Mouse (Mus musculus): ENCODE data around the gene Slc12a7. TPM values are rescaled to one million over a fixed set of nuclear protein-coding genes. Genes with fewer than 3 reads are reported as not detected.

Slc12a7 gene
- polyA plus RNA-seq, 1 experiment from 2014 or later = 14.7 TPM

DNA sequence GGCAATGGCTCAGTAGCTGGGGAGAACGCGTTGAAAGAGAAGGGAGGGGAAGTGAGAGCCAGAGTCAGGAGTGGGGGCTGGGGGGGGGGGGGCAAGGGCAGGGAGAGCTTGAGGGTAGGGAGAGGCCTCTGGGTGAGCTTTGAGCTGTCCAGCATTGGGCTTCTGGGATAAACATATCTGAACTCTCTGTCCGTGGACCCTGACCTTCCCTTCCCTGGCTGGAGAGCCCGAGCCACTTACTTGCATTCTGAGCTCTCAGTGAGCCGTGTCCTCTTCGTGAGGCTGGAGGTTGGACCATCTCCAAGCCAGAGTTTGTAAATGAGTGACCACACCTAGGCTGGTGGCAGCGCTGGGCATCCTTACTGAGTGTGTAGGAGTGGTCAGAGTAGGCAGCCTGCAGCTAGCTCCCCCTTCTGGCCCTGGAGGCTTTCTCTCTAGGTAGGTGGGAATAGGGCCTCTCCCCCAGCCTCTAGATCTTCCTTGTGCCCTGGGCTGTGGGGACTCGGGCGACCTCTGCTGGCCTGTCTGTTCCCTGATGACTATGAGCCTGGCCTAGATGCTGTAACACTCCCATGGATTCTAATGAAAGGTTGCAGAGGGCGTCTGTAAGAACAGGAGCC, 40.5 kb upstream of the Slc12a7 start:
- 14% methylated on average over 10 of the region's 10 CpGs for WGBS
- no peak overlapping the region for H3K4me2 ChIP-seq (ENCODE audit: low read length)

DNA sequence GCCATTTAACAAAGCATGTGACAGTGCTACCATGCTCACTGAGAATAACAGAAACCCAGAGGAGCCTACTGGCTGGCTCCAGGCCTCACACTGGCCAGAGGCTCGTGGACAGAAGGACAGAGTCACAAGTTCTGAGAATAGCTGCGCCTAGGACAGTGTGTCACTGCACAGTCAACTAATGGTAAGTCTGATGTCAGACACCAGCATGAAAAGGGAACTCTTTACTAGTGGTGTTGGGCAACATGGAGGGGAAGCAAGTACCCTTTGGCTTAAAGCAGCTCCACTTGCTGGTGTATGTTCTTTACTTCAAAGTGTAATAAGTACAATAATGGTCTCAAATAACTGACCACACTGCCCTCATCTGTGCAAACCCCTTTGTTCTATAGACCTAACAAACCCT, 39.6 kb upstream of the Slc12a7 start:
- no peaks in the 10 kb centered on the region for H3K36me3 ChIP-seq (ENCODE audit: insufficient read depth, low read length)
- H3K4me2 ChIP-seq (ENCODE audit: low read length) = no peak overlapping the region
- no peak for TF ChIP-seq CTCF (IDR thresholded peaks at IDR 0.05; ENCODE audit: low read depth)
- H3K4me1 ChIP-seq (replicated peaks; ENCODE audit: insufficient read depth, low read length) = 0 out of 2 replicates have a peak, but pooled peaks cover 5% of the 10 kb centered on the region
- 73% methylated on average over 2 of the region's 2 CpGs for WGBS
- H3K27ac ChIP-seq = no peak overlapping the region
- H3K9me3 ChIP-seq (replicated peaks; ENCODE audit: low read length) = no peaks in the 10 kb centered on the region
- H3K9ac ChIP-seq (ENCODE audit: low read depth, low read length) = no peak overlapping the region
- ATAC-seq (replicated peaks; ENCODE audit: low FRiP score, low read depth) = no peak
- H3K27me3 ChIP-seq (ENCODE audit: insufficient read depth, low read length) = no peaks in the 10 kb centered on the region
- no peak for DNase-seq (ENCODE audit: low spot score)
- H3K4me3 ChIP-seq (replicated peaks; ENCODE audit: low read depth, low read length) = no peak overlapping the region

More for the DNA sequence above, 40.5 kb upstream of the Slc12a7 start:
- Histone ChIP-seq H3K9me3 (replicated peaks; ENCODE audit: low read length) (no peaks in the 10 kb centered on the region), H3K27ac (peak overlapping the region; percentile 77), H3K27me3 (ENCODE audit: insufficient read depth, low read length) (no peaks in the 10 kb centered on the region), H3K9ac (ENCODE audit: low read depth, low read length) (no peak overlapping the region), H3K36me3 (ENCODE audit: insufficient read depth, low read length) (no peaks in the 10 kb centered on the region), H3K4me1 (replicated peaks; ENCODE audit: insufficient read depth, low read length) (0 out of 2 replicates have a peak, but pooled peaks cover 5% of the 10 kb centered on the region), H3K4me3 (replicated peaks; ENCODE audit: low read depth, low read length) (no peak overlapping the region)
- TF ChIP-seq CTCF (IDR thresholded peaks at IDR 0.05; ENCODE audit: low read depth) = peak; percentile 99
- DNase-seq (ENCODE audit: low spot score) (peak; percentile 95), ATAC-seq (replicated peaks; ENCODE audit: low FRiP score, low read depth) (peak; percentile 98)

DNA sequence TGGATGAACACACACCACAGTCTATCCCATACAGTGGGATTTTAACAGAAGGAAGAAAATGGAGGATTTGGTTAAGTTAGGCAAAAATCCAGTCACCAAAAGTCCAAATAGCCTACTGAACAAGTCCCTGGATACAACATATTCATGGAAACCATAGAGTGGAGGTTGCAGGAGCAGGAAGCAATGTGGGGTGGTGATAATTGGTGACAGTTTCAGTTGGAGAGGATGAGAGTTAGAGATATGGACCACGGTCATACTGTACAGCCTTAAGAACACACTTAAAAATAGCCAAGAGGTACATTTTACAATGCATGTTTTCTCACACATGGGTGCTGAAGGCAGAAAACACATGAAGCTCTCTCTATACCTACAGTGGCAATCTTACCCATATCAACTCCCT, 37.9 kb upstream of the Slc12a7 start:
- Histone ChIP-seq H3K27ac (no peak overlapping the region), H3K4me3 (replicated peaks; ENCODE audit: low read depth, low read length) (no peak overlapping the region), H3K9ac (ENCODE audit: low read depth, low read length) (no peak overlapping the region), H3K27me3 (ENCODE audit: insufficient read depth, low read length) (no peaks in the 10 kb centered on the region), H3K4me2 (ENCODE audit: low read length) (no peak overlapping the region), H3K9me3 (replicated peaks; ENCODE audit: low read length) (no peaks in the 10 kb centered on the region), H3K4me1 (replicated peaks; ENCODE audit: insufficient read depth, low read length) (0 out of 2 replicates have a peak, but pooled peaks cover 5% of the 10 kb centered on the region), H3K36me3 (ENCODE audit: insufficient read depth, low read length) (no peaks in the 10 kb centered on the region)
- DNase-seq (ENCODE audit: low spot score) (no peak), ATAC-seq (replicated peaks; ENCODE audit: low FRiP score, low read depth) (no peak)
- TF ChIP-seq CTCF (IDR thresholded peaks at IDR 0.05; ENCODE audit: low read depth) = no peak
- 90% methylated on average over 1 of the region's 1 CpGs for WGBS

DNA sequence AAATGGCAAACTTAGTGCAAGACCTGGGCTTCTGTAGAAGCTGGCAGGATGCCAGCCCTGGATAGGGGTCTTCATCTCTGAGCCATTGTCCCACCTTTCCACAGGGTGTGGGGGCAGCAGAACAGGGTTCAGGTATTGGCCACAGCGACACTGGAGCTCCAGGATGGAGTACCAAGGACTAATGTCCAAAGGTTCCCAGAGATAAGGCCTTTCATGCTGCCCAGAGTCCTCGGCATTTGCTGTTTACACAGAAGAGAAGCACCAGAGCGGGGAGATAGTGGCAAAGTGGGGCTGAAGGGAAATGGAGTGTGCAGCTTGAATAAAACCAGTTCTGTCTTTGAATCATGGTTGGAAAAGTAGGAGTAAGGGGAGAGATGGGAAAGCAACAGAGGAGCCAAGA, 36.4 kb upstream of the Slc12a7 start:
- no peak overlapping the region for H3K9ac ChIP-seq (ENCODE audit: low read depth, low read length)
- no peak overlapping the region for H3K4me2 ChIP-seq (ENCODE audit: low read length)
- DNase-seq (ENCODE audit: low spot score) = no peak
- H3K36me3 ChIP-seq (ENCODE audit: insufficient read depth, low read length) = no peaks in the 10 kb centered on the region
- WGBS = 70% methylated on average over 3 of the region's 3 CpGs
- no peaks in the 10 kb centered on the region for H3K9me3 ChIP-seq (replicated peaks; ENCODE audit: low read length)
- no peak for ATAC-seq (replicated peaks; ENCODE audit: low FRiP score, low read depth)
- H3K27ac ChIP-seq = no peak overlapping the region
- TF ChIP-seq CTCF (IDR thresholded peaks at IDR 0.05; ENCODE audit: low read depth) = no peak
- H3K4me1 ChIP-seq (replicated peaks; ENCODE audit: insufficient read depth, low read length) = 0 out of 2 replicates have a peak, but pooled peaks cover 5% of the 10 kb centered on the region
- no peak overlapping the region for H3K4me3 ChIP-seq (replicated peaks; ENCODE audit: low read depth, low read length)
- H3K27me3 ChIP-seq (ENCODE audit: insufficient read depth, low read length) = no peaks in the 10 kb centered on the region

DNA sequence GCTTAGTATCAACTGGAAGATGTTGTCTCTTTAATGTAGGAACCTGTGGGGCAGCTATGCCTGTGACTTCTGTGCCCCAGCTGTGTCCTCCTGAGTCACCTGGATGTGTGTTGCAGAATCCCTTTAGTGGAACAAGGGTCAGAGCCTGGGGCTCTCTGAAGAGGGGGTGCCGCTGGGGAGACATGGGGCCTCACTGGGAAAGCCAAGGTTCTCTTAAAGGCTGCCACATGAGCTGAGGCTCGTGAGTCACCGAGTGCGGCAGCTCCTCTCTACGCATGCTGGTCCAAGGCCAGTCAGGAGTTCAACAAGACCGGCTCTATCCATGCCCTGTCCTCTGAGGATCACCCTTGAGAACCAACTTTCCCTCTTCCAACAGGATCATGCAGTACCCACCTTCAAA, 33.2 kb upstream of the Slc12a7 start:
- Histone ChIP-seq H3K27ac (no peak overlapping the region), H3K27me3 (ENCODE audit: insufficient read depth, low read length) (no peaks in the 10 kb centered on the region), H3K4me3 (replicated peaks; ENCODE audit: low read depth, low read length) (no peak overlapping the region), H3K9ac (ENCODE audit: low read depth, low read length) (no peak overlapping the region), H3K36me3 (ENCODE audit: insufficient read depth, low read length) (no peaks in the 10 kb centered on the region), H3K4me2 (ENCODE audit: low read length) (no peak overlapping the region), H3K9me3 (replicated peaks; ENCODE audit: low read length) (no peaks in the 10 kb centered on the region), H3K4me1 (replicated peaks; ENCODE audit: insufficient read depth, low read length) (no peaks in the 10 kb centered on the region)
- DNase-seq (ENCODE audit: low spot score) (no peak), ATAC-seq (replicated peaks; ENCODE audit: low FRiP score, low read depth) (no peak)
- WGBS = 89% methylated on average over 6 of the region's 6 CpGs
- no peak for TF ChIP-seq CTCF (IDR thresholded peaks at IDR 0.05; ENCODE audit: low read depth)

DNA sequence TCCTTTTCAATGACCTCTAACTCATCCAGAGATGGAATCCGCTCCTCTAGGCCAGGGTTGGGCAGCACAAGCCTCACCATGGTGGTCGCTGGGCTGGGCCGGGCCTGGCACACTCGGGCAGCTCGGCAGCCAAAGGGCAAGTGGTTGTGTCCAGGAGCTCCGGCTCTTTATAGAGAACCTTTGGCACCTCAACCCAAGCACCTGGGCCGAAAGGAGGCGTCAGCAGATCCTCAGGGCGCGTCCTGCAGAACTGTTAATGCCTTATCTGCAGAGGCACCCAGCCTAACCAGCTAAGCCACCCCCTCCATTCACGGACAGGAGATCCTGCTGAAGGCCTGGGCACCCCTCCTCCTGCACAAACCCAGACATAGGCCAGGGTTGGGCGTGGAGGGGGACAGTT, 32.3 kb upstream of the Slc12a7 start:
- ATAC-seq (replicated peaks; ENCODE audit: low FRiP score, low read depth) = peak; percentile 68
- Histone ChIP-seq H3K27me3 (ENCODE audit: insufficient read depth, low read length) (no peaks in the 10 kb centered on the region), H3K4me1 (replicated peaks; ENCODE audit: insufficient read depth, low read length) (no peaks in the 10 kb centered on the region), H3K36me3 (ENCODE audit: insufficient read depth, low read length) (no peaks in the 10 kb centered on the region), H3K9me3 (replicated peaks; ENCODE audit: low read length) (no peaks in the 10 kb centered on the region), H3K27ac (no peak overlapping the region), H3K4me2 (ENCODE audit: low read length) (no peak overlapping the region), H3K4me3 (replicated peaks; ENCODE audit: low read depth, low read length) (no peak overlapping the region), H3K9ac (ENCODE audit: low read depth, low read length) (no peak overlapping the region)
- WGBS = 90% methylated on average over 12 of the region's 12 CpGs
- no peak for DNase-seq (ENCODE audit: low spot score)
- TF ChIP-seq CTCF (IDR thresholded peaks at IDR 0.05; ENCODE audit: low read depth) = no peak
